Mouse (Mus musculus): ENCODE measurements around the gene Adk. TPM values are rescaled to one million over a fixed set of nuclear protein-coding genes. Genes with fewer than 3 reads are reported as not detected.

The Adk gene
- total RNA-seq (2015) (100 and 106 TPM in 2 replicates), total RNA-seq (2017) (104 and 129 TPM in 2 replicates)

GRCm38 (mm10) chr14:21052112-21052780 lies at the start of gene Adk, which contains the start of gene Ap3m1:
TSS of gene Adk (plus strand) at chr14:21052574.
TSS of gene Ap3m1 (minus strand) at chr14:21052508.
- ATAC-seq (replicated peaks; ENCODE audit: poor library complexity): peak; percentile 88

- no peak for ATAC-seq (replicated peaks; ENCODE audit: poor library complexity)
Measured at GRCm38 (mm10) chr14:21013800-21014334, 38.5 kb upstream of the Adk start.

GRCm38 (mm10) chr14:21017871-21018270 lies 34.5 kb upstream of the Adk start:
- ATAC-seq (replicated peaks; ENCODE audit: poor library complexity): no peak

GRCm38 (mm10) chr14:21018977-21019376 lies 33.4 kb upstream of the Adk start:
- ATAC-seq (replicated peaks; ENCODE audit: poor library complexity): peak; percentile 78

GRCm38 (mm10) chr14:21020435-21020834 lies 31.9 kb upstream of the Adk start:
- ATAC-seq (replicated peaks; ENCODE audit: poor library complexity): no peak

GRCm38 (mm10) chr14:21027542-21027941 lies 24.8 kb upstream of the Adk start:
- ATAC-seq (replicated peaks; ENCODE audit: poor library complexity): no peak

GRCm38 (mm10) chr14:21029025-21029659 lies 23.2 kb upstream of the Adk start:
- no peak for ATAC-seq (replicated peaks; ENCODE audit: poor library complexity)

- ATAC-seq (replicated peaks; ENCODE audit: poor library complexity): peak; percentile 99
Measured at GRCm38 (mm10) chr14:21031783-21032511, 20.4 kb upstream of the Adk start.

- no peak for ATAC-seq (replicated peaks; ENCODE audit: poor library complexity)
Measured at GRCm38 (mm10) chr14:21034271-21034670, 18.1 kb upstream of the Adk start.

- ATAC-seq (replicated peaks; ENCODE audit: poor library complexity): no peak
Measured at GRCm38 (mm10) chr14:21034791-21035190, 17.6 kb upstream of the Adk start.

- ATAC-seq (replicated peaks; ENCODE audit: poor library complexity): no peak
Measured at GRCm38 (mm10) chr14:21039077-21039476, 13.3 kb upstream of the Adk start.

- no peak for ATAC-seq (replicated peaks; ENCODE audit: poor library complexity)
Measured at GRCm38 (mm10) chr14:21039623-21040022, 12.8 kb upstream of the Adk start.

GRCm38 (mm10) chr14:21047840-21048239 lies 4.5 kb upstream of the Adk start:
- ATAC-seq (replicated peaks; ENCODE audit: poor library complexity): no peak

GRCm38 (mm10) chr14:21048879-21049278 lies 3.5 kb upstream of the Adk start:
- ATAC-seq (replicated peaks; ENCODE audit: poor library complexity): no peak; the same call in 1 of the 2 replicates

GRCm38 (mm10) chr14:21050734-21051133 lies 1.6 kb upstream of the Adk start:
- 0 out of 2 replicates have a peak, but pooled peaks have one; percentile 27 for ATAC-seq (replicated peaks; ENCODE audit: poor library complexity)

GRCm38 (mm10) chr14:21051380-21052111 lies 828 bp upstream of the Adk start:
- no peak; the same call in 1 of the 2 replicates for ATAC-seq (replicated peaks; ENCODE audit: poor library complexity)

GRCm38 (mm10) chr14:21052781-21053130 lies 382 bp downstream of the Adk start:
- ATAC-seq (replicated peaks; ENCODE audit: poor library complexity): peak; percentile 45

- no peak for ATAC-seq (replicated peaks; ENCODE audit: poor library complexity)
Measured at GRCm38 (mm10) chr14:21053151-21053550, 777 bp downstream of the Adk start.

GRCm38 (mm10) chr14:21053586-21053985 lies 1.2 kb downstream of the Adk start:
- ATAC-seq (replicated peaks; ENCODE audit: poor library complexity): no peak

- ATAC-seq (replicated peaks; ENCODE audit: poor library complexity): no peak
Measured at GRCm38 (mm10) chr14:21058972-21059371, 6.6 kb downstream of the Adk start.

Measured in megakaryocyte progenitor cell, adult 5-6 weeks (primary cell).